Mouse (Mus musculus): ENCODE results near the gene Dgcr2.
A peak's percentile ranks its signal among the peaks of the same experiment; 100 is the strongest.

Dgcr2 gene

DNA sequence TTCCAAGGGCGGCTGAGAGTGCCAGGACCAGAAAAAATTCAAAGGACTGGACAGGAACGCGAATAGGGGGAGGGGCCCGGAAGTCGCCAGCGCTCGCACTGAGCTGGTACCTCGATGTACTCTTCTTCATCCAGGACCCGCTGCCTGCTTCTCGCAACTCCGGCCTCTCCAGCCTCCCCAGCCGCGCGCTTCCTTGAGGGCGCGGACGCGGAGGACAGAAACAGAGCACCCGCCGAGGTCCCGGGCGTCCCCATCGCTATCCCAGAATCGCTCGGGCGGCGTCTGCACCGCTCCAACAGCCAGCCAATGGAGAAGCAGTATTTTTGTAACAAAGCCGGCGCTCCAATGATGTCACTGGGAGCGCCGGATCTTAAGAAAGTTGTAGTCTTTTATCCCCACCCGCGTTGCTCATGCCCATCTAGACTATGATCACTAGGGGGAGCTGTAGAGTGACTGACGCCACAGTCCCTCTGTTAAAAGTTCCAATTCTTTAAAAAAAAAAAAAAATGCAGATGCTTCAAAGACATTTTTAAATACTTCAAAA is 12.8 kb upstream of the Dgcr2 start, which contains the start of gene Ess2:
Ess2 (minus strand) TSS at position 297 of the 544 bp plus-strand sequence.
- DNase-seq (ENCODE audit: extremely low spot score), result peak; percentile 88

DNA sequence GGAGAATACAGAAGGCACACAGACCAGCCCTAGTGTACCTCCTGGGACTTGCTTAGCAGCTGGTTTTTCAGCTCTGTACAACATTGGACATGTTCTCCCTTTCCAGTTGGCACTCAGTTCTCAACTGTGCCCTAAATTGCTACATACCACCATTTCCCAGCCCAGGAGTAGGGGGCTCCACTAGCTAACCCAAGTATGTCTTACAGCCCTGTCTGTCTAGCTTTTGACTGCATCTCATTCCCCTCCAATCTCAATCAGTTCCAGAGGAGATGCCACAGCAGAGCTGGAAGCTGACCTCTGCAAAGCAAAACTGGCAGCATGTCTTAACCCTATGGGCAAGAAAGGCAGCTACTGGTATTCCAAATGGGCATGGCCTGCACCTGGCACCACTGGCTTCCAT is 2.3 kb downstream of the Dgcr2 start:
- no peak for DNase-seq (ENCODE audit: extremely low spot score)

DNA sequence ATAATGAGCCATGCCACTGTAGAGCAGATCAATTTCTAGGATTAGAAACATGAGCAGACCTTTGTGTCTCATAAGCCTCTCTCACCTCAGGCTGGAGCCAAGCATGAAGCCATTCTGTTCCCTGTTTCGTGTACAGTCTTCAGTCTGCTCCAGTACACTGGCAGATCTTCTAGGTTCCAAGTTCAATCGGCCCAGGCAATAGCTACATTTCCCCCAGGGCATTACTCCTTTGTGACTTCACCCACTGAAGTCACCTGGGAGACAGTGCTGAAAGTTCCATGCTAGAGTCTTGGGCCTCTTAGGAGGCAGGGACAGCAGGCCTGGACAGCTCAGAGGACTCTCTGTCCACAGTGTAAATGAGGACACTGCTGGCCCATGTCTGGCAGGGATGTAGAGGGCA is 4.4 kb downstream of the Dgcr2 start, which contains the start of gene Tssk1:
Tssk1 (plus strand) TSS at position 301 of the 400 bp plus-strand sequence.
- DNase-seq (ENCODE audit: extremely low spot score), result no peak

DNA sequence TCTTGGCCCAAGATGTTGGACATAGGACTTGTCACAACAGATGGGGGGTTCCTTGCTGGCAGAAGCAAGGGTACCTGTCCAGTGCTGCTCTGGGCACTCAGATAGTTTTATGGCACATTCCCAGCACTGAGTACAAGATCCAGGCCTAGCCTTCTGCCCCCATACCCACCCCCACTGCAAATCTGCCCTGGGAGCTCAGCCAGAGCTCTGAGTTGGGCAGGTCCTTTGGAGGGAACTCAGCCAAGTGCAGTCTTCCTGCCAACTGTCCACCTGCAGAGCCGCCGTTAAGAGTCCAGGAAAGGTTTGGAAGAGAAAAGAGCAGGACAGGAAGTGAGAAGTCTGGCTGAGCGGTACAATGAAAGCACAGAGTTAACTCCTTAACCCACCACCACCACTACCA is 5.8 kb downstream of the Dgcr2 start:
- no peak for DNase-seq (ENCODE audit: extremely low spot score)

DNA sequence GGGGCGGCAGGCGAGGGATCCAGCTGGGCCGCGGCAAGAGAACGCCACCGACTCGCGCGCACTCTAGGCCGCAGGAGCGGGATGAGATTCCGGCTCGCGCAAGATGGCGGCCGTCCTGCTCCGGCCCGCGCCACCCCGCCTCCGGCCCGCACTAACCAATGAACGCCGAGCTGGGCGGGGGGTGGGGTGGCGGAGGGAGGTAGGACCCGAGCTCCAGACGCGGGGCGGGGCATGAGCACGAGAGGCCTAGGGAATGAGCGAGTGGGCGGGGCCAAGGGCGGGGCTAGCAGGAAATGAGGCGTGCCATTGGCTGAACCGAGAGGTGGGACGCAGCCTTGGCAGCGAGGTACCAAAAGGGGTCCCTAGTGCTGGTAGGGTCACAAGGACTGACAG is 6.8 kb downstream of the Dgcr2 start, which contains the start of gene Gm20518:
Gm20518 (minus strand) TSS at position 105 of the 393 bp plus-strand sequence.
- peak; percentile 100 for DNase-seq (ENCODE audit: extremely low spot score)

DNA sequence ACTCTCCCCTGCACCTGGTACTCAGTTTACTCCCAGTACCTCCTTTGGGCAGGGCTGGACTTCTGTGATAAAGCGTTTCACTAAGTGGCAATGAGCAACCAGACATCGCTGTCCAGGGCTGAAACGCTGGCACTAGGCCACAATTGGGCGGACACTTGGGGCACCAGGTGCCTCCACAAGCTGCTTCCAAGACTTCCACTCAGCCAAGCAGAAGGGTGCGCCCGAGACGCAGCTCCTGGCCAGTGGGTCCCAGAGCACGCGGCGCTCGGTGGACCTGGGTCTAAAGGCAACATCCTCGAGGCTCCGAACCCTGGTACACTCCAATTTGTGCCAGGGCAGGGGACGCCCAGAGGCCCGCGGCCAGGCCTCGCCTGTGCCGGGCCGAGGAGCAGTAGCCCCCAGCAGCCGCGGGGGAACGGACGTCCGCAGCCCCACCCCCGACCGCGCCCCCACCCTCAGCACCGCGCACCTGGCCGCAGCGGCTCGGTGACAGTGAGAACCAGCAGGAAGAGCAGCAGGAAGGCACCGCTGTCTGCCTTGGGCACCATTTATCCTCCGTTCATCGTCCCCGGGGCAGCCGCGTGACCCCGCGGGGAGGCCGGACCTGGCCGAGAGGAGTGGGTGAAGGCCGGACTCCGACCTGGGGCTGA is 7.3 kb downstream of the Dgcr2 start:
- no peak for DNase-seq (ENCODE audit: extremely low spot score)

DNA sequence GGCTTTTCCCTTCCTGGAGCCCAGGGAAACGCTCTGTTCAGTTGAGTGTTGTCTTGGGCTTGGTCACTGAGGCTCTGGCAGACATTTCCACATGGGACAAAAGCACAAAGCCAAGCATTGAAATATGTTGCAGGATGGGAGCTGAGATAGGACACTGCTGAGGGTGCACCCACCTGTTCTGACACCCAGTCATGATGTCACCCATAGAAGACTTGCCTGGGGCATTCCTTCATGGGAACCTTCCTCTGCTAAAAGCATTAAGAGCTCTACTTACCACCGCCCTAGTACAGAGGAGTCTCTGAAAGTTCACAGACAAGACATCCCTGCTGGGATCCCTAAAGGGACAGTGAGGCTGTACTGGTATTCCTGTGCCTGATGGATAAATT is 8.0 kb downstream of the Dgcr2 start:
- no peak for DNase-seq (ENCODE audit: extremely low spot score)

DNA sequence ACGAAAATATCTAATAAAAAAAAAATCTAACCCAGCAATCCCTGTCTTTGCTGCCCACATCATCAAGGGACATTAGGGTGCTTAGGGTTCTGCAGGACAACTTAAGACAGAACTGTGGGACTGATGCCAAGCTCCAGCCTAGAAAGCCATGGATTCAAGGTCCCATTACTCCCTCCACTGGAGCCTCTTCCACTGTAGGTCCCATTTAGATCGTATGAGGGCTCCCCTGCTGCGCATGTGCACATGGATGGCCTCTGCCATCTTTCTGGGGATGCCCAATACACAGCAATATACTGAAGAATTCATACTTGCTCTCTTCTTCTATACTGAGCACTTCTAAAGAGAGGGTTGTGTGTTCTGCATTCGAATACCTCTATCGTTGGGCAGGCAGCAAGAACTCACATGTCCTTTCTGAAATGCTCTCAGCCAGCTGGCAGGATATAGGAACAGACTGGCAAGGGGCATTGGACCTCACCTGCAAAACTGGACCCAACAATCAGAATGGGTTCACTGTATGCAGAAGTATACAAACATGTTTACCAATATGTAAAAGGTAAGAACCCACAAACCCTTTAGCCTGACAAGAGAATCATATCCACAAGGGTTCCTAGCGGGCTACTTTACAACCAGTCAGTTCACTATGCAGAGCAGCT is 8.5 kb downstream of the Dgcr2 start:
- DNase-seq (ENCODE audit: extremely low spot score), result no peak

DNA sequence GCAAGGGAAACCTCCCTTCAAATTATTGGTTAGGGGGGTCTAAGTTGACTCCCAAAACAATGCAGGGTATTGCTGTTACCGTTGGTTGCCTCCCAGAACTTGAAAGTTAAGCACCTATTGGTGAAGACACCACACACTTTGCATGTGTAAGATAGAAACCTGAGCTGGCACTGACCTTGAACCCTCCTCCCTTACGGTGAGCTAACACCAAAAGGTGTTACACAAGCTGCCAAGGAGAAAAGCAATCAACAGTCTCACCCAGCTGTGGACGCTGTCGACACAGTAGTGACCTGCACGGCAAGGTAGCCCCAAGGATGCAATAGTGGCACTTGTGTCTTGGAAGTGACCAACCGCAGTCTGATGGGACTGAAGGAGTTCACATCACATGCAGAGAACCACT is 14.2 kb downstream of the Dgcr2 start:
- DNase-seq (ENCODE audit: extremely low spot score), result no peak

DNA sequence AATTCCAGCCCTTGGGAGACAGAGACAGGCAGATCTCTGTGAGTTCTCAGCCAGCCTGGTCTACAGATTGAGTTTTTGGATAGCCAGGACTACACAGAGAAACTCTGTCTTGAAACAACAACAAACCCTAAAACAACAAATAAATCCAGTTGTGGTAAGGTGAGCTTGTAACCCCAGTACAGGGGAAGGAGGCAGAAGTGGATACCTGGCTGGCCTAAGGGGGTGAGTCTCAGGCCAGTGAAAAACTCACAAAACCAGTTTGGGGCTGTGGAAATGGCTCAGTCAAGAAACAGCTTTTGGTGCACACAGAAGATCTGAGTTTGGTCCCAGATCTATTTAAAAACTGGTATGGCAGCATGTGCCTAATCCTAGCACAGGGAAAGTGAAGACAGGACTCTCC is 16.2 kb downstream of the Dgcr2 start:
- DNase-seq (ENCODE audit: extremely low spot score), result no peak

DNA sequence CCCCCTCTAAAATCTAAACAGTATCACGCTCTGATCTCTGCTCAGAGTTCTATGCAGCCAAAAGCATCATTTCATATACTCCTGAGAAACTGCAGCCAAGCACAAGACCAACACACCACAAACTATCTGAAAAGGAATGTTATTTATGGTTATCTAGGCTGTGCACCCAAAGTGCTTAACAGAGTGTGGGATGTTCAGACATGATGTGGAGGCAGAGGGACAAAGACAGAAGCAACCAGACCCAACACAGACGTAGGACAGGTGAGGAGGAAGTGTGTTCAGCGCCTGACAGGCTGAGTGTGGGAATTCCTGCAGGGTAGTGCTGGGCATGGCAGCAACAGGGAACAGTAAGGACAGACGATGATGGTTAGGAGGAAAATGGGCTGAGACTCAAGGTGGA is 18.8 kb downstream of the Dgcr2 start:
- DNase-seq (ENCODE audit: extremely low spot score), result no peak

DNA sequence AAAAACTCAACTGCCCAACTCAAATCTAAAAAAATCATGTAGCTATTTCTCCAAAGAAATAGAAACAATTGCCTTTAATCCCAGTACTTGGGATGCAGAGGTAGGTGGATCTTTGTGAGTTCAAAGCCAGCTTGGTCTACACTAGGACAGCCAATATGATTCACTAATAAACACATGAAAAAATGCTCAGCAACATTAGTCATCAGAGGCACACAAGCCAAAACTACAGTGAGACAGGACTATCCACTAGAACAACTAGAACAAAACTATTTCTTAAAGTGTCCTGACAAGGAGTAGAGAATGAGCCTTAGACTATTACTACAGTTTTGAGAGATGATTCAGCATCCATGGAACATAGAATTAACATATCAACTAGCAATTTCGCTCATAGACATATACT is 22.3 kb downstream of the Dgcr2 start:
- no peak for DNase-seq (ENCODE audit: extremely low spot score)

DNA sequence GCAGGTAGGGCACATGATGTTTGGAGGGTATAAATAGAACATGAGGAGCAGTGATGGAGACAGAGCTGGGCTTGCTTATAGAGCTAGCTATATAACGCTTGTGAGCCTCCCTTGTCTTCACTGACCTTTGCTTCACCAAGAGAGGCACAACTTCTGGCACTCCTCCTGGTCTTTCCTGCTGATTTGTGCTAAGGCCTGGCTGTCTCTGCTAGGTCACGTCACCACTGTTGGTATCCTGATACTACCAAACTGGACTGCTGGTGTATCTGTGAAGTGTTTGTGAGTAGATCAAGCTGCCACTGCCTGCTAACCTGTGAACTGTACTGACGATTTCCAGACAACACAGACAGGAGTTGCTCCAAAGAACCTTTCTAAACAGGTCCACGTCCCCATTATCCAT is 23.2 kb downstream of the Dgcr2 start:
- no peak for DNase-seq (ENCODE audit: extremely low spot score)

DNA sequence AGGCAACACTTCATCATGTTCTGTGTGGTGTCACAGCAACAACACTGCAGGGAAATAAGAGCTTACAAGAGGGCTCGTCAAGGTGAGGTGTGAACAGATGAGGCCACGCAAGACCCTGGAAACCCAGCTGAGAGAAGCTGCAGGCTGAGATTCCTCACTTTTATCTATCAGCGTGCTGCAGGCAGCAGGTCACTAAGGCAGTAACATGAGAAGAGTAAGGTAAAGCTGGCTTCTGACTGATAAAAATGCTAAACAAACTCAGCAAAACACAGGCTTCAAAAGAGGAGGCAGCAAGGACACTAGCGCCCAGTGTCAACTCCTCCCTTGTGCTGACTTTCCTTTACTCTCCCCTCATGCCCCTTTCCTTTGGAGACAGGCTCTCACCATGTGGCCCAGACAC is 25.4 kb downstream of the Dgcr2 start:
- DNase-seq (ENCODE audit: extremely low spot score), result no peak

DNA sequence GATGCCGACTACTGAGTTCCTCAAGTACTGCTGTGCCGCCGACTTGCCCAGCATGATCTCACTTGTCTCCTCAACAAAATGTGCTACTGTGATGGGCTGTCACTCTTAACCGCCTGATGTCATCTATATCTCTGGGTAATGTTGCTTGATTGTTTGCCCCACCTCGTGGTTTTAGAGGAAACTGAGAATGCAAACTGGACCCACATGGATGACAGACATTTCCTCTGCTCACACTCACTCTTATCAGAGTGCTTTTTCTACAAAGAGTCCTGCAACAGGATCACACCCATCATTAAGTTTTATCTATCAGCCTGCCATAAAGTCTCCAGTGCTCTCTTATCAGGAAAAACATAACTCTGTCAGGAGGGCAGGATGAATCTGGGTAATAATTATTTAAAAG is 27.1 kb downstream of the Dgcr2 start:
- no peak for DNase-seq (ENCODE audit: extremely low spot score)

DNA sequence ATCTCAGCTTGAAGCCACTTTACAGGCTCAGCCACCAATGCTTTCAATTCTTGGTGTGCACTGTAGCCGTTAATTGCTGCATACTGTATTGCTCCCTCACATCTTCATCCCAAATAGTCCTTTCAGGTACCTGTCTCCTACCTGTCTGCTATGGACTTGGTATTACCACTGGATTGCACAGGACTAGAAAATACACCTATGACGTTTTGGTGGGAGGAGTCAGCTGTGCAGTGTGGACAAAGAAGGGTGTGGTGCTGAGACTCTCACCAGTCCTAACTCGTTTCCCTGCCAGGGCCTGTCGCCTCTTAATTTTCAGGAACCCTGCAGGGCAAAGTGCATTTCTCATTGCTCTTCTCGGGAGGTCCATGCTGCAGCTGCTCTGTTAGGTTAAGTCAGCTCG is 32.6 kb downstream of the Dgcr2 start:
- DNase-seq (ENCODE audit: extremely low spot score), result no peak

DNA sequence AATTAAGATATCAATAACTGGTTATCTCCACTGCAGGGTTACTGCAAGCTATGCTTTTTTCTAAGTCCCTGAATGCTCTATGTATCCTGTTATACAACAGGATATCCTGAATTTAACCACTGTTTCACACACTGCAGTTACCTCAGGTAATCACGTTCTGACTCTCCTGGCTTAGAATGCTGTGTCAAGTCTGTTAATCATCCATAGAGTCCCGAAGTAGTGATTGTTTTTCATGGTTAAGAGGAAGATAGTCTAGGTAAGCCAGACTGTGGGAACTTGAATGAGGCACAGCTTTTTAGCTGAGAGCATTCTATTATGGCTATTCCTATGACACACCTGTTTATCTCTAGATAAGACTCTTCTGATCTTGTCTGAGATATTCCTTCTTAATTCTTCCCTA is 33.1 kb downstream of the Dgcr2 start:
- DNase-seq (ENCODE audit: extremely low spot score), result no peak

DNA sequence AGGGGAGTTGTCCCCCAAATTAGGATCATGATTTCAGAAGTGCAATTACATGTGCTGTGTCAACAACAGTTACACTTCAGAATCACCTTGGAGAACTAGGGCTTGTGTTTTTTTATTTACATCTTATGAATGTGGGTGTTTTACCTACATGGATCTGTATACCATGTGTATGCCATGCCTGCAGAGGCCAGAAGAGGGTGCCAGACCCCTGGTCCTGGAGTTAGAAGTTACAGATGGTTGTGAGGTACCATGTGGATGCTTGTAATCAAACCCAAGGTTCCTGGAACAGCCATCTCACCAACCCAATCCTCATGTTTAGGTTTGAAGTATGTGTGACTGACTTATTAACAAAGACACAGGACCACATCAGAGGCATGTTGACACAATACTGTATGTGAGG is 39.8 kb downstream of the Dgcr2 start:
- DNase-seq (ENCODE audit: extremely low spot score), result no peak

DNA sequence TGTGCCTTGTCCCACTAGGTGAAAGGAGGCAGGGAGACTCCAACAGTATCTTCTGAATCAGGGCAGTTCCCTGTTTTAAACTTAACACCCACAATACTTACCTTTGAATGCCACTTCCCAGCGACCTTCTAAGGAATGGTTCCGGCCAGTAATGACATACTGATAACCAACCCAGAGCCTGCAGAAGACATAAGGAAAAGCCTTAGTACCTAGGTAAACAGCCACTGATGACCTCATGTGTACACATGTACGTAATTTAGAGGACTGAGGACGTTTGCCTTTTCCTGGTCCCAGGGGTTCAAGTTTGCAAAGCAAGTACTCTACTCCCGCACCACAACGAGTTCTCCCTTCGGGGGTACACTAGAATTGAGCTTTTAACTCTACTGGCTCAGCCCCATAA is 41.2 kb downstream of the Dgcr2 start:
- DNase-seq (ENCODE audit: extremely low spot score), result no peak

DNA sequence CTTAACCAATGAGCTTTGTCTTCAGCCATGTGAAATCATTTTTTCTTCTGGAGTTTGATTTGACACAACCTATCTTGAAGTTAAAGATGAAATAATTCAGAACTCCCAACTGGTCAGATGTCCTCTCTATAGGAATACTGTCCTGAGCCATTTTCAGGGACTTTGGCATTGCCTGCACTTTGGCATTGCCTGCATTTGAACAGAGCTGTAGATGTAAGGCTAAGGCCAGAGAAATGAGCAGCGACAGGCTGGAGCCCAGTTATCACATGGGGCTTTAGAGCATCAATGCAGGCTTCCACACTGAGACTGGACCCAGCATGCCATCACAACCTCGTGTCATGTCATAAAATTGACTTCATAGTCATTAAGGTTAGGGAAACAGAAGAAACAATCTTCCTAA is 45.1 kb downstream of the Dgcr2 start:
- DNase-seq (ENCODE audit: extremely low spot score), result no peak

DNA sequence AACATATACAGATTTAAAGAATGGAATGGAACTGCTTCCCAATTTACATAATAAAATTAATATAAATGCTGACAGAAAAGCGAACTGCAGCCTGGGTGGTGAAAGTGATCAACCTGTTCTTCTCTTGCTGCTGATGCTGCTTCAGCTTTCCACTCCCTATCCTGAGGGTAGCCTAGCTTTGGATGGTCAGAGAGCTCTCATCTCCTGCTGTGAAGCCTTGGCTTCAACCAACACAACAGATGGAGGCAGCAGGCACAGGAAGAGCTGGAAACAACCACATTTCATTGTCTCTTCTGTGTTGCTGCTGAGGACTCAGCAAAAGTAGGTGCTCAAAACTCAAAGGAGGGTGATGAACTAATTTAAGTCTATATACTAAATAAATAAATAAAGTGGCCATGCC is 46.5 kb downstream of the Dgcr2 start:
- DNase-seq (ENCODE audit: extremely low spot score), result no peak

DNA sequence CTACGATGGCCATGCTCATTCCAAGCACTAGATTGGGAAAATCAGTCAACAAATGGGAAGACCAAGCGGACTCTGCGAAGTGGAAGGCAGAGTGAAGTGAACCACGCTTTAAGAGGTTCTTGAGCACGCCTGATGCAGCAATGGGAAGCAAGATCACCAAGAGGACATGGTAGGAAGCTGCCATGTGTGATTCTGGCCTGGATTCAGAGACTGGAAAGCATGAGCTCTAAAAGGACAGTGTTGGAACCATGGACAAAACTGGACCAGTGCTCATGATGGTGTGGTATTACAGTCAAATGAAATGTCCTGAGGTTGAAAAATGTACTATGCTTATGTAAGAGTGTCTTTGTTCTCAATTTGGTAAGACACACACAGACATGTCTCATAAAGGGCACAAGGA is 47.0 kb downstream of the Dgcr2 start:
- no peak for DNase-seq (ENCODE audit: extremely low spot score)

DNA sequence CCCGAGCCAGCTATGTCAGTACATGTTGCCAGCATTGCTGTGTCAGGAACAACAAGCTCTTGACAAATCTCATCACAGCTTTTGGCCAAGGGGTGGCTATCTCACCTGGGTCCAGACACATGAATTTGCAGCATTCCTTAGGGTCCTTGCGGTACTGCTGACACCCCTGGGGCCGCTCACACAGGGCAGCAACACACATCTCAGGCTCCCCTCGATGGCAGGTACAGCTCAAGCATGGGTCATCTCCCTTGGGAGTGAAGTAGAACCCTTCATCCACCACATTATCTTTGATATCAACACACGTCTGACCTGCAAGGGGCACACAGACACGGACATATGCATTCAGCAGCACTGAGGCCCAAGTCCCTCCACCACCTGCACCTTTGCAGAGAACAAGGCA is 48.9 kb downstream of the Dgcr2 start:
- no peak for DNase-seq (ENCODE audit: extremely low spot score)
